Mouse (Mus musculus): Measurements from ENCODE around the gene Madd. TPM values are rescaled to one million over a fixed set of nuclear protein-coding genes. Genes with fewer than 3 reads are reported as not detected.

Madd gene
- polyA plus RNA-seq, 1 experiment from 2014 or later = 6.8 TPM

DNA sequence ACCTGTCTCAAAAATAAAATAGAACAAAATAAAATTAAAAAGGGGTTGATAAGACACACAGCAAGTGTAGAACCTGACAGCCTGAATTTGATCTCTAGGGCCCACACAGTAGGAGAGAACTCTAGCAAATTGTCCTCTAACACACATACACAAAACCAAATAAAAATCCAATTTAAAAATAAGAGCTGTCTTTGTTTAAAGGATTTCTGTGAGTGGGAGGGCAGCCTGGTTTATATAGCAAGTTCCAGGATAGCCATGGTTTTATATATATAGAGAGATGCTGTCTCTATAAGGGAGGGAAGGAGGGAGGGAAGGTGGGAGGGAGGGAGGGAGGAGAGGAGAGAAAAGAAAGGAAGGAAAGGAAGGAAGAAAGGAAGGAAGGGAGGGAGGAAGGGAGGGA is 35.5 kb downstream of the Madd start:
- Histone ChIP-seq H3K27ac (replicated peaks; ENCODE audit: low read depth, low read length) (no peak overlapping the region), H3K9me3 (ENCODE audit: control insufficient read depth, low read length) (no peaks in the 10 kb centered on the region), H3K9ac (ENCODE audit: low read length) (no peak overlapping the region), H3K4me3 (ENCODE audit: low read depth, low read length) (no peak overlapping the region), H3K27me3 (ENCODE audit: control insufficient read depth, insufficient read depth, low read length) (no peaks in the 10 kb centered on the region), H3K4me2 (ENCODE audit: low read depth, severe bottlenecking) (no peak overlapping the region), H3K4me1 (ENCODE audit: control insufficient read depth, insufficient read depth, low read length) (no peaks in the 10 kb centered on the region), H3K36me3 (ENCODE audit: control insufficient read depth, insufficient read depth, low read length) (0 out of 2 replicates have a peak, but pooled peaks cover 2% of the 10 kb centered on the region)
- DNase-seq (ENCODE audit: low spot score) (no peak), ATAC-seq (ENCODE audit: insufficient number of reproducible peaks, low FRiP score, low TSS enrichment, low read depth) (no peak)

DNA sequence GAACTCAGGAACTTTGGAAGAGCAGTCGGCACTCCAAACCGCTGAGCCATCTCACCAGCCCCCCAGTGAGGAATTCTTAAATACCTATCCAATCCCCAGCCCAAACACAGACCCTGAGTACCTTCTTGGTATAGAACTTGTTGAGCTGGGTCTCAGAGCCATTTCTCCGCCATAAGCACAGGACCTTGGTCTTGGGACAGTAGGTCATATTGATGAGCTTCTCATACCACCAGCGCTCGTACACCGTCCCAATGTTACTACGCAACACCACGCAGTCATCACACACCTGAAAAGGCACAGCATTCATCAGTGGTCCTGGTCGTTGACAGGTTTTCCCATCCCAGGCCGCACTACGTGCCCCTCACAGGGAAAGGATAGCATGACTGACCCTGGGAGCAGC is 40.2 kb downstream of the Madd start:
- Histone ChIP-seq H3K27me3 (ENCODE audit: control insufficient read depth, insufficient read depth, low read length) (no peaks in the 10 kb centered on the region), H3K4me3 (ENCODE audit: low read depth, low read length) (no peak overlapping the region), H3K9me3 (ENCODE audit: control insufficient read depth, low read length) (no peaks in the 10 kb centered on the region), H3K4me1 (ENCODE audit: control insufficient read depth, insufficient read depth, low read length) (no peaks in the 10 kb centered on the region), H3K9ac (ENCODE audit: low read length) (no peak overlapping the region), H3K36me3 (ENCODE audit: control insufficient read depth, insufficient read depth, low read length) (no peaks in the 10 kb centered on the region), H3K27ac (replicated peaks; ENCODE audit: low read depth, low read length) (no peak overlapping the region), H3K4me2 (ENCODE audit: low read depth, severe bottlenecking) (no peak overlapping the region)
- WGBS = 94% methylated on average over 11 of the region's 11 CpGs
- no peak for ATAC-seq (ENCODE audit: insufficient number of reproducible peaks, low FRiP score, low TSS enrichment, low read depth)
- no peak for DNase-seq (ENCODE audit: low spot score)

DNA sequence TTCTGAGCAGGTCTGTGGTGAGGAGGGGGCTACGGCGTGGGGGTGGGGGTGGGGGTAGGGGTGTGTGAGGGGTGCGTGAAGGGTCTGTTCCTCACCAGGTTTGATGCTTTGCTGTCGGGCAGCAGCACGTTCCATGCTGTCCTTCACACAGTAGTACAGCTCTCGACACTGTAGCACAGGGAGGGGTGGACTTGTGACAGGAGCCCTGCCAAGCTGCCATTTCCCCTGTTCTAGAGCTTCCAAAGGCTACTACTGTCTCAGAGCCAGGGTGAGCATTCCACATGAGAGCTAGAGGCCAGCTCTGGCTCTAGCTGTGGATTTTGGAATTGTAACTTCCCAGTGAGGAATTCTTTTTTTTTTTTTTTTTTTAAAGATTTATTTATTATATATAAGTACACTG is 40.7 kb downstream of the Madd start:
- Histone ChIP-seq H3K4me1 (ENCODE audit: control insufficient read depth, insufficient read depth, low read length) (no peaks in the 10 kb centered on the region), H3K27ac (replicated peaks; ENCODE audit: low read depth, low read length) (no peak overlapping the region), H3K9ac (ENCODE audit: low read length) (no peak overlapping the region), H3K36me3 (ENCODE audit: control insufficient read depth, insufficient read depth, low read length) (no peaks in the 10 kb centered on the region), H3K9me3 (ENCODE audit: control insufficient read depth, low read length) (no peaks in the 10 kb centered on the region), H3K27me3 (ENCODE audit: control insufficient read depth, insufficient read depth, low read length) (no peaks in the 10 kb centered on the region), H3K4me2 (ENCODE audit: low read depth, severe bottlenecking) (no peak overlapping the region), H3K4me3 (ENCODE audit: low read depth, low read length) (no peak overlapping the region)
- ATAC-seq (ENCODE audit: insufficient number of reproducible peaks, low FRiP score, low TSS enrichment, low read depth) (no peak), DNase-seq (ENCODE audit: low spot score) (no peak)
- 95% methylated on average over 6 of the region's 6 CpGs for WGBS

DNA sequence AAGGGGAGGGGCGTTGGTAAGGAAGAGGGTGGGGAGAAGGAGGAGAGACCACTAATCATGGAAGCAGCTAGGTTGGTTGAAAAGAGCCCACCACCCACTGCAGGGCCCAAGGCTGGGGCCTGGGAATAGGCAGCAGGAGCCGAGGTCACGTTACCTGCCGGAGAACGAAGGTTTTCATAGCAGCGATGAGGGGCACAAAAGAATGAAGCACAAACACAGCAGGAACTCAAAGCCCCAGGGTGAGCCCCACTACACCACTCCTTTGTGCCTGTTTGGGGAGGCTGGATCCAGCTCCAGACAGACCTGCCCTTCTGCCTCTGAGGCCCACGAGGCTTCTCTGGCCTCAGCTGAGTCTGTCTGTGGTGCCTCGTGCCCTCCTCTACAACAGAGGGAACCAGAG is 43.9 kb downstream of the Madd start:
- H3K27me3 ChIP-seq (ENCODE audit: control insufficient read depth, insufficient read depth, low read length) = no peaks in the 10 kb centered on the region
- DNase-seq (ENCODE audit: low spot score) (no peak), ATAC-seq (ENCODE audit: insufficient number of reproducible peaks, low FRiP score, low TSS enrichment, low read depth) (no peak)
- H3K4me1 ChIP-seq (ENCODE audit: control insufficient read depth, insufficient read depth, low read length) = no peaks in the 10 kb centered on the region
- no peak overlapping the region for H3K4me2 ChIP-seq (ENCODE audit: low read depth, severe bottlenecking)
- H3K4me3 ChIP-seq (ENCODE audit: low read depth, low read length) = no peak overlapping the region
- WGBS = 80% methylated on average over 8 of the region's 8 CpGs
- H3K9ac ChIP-seq (ENCODE audit: low read length) = no peak overlapping the region
- H3K9me3 ChIP-seq (ENCODE audit: control insufficient read depth, low read length) = no peaks in the 10 kb centered on the region
- no peak overlapping the region for H3K27ac ChIP-seq (replicated peaks; ENCODE audit: low read depth, low read length)
- H3K36me3 ChIP-seq (ENCODE audit: control insufficient read depth, insufficient read depth, low read length) = no peaks in the 10 kb centered on the region

DNA sequence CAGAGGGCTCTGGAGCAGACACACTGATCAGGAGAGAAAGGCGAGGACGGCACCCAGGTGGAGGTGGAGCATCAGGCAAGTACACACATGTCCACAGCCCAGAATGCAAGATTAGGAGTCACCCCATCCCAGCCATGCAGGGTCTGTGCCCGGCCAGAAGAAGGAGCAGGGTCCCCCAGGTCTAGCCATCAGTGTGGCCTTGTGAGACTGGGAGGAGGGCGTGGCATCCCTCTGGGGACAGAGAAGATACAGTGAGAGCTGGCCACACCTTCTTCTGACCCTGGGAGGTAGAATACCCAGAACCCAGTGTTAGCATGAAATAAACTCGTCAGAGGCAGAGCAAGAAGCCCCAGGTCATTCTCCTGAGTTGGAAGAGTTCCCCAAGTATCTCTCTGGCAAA is 44.3 kb downstream of the Madd start:
- Histone ChIP-seq H3K4me1 (ENCODE audit: control insufficient read depth, insufficient read depth, low read length) (no peaks in the 10 kb centered on the region), H3K27ac (replicated peaks; ENCODE audit: low read depth, low read length) (no peak overlapping the region), H3K4me2 (ENCODE audit: low read depth, severe bottlenecking) (no peak overlapping the region), H3K36me3 (ENCODE audit: control insufficient read depth, insufficient read depth, low read length) (no peaks in the 10 kb centered on the region), H3K9ac (ENCODE audit: low read length) (no peak overlapping the region), H3K9me3 (ENCODE audit: control insufficient read depth, low read length) (no peaks in the 10 kb centered on the region), H3K4me3 (ENCODE audit: low read depth, low read length) (no peak overlapping the region), H3K27me3 (ENCODE audit: control insufficient read depth, insufficient read depth, low read length) (no peaks in the 10 kb centered on the region)
- DNase-seq (ENCODE audit: low spot score) (no peak), ATAC-seq (ENCODE audit: insufficient number of reproducible peaks, low FRiP score, low TSS enrichment, low read depth) (no peak)
- WGBS = 62% methylated on average over 5 of the region's 5 CpGs

DNA sequence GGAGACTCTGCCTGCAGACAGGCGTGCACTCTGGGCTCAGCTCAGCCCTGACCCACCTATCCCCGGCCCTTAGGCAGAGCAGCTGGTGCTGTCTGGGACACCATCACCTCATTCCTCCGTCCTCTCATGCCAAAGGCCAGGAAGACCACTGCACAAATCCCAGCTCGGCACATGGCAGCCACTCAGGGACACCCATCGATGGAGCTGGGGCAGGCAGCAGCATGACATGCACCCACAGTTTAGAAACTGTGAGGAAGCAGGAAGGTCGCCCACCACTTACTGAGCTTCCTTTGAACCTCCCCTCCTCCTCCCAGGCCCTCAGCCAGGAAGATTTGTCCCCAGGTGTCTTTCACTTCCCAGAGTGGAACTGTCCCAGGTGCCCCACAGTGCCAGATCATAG is 46.2 kb downstream of the Madd start:
- Histone ChIP-seq H3K9ac (ENCODE audit: low read length) (no peak overlapping the region), H3K27ac (replicated peaks; ENCODE audit: low read depth, low read length) (no peak overlapping the region), H3K9me3 (ENCODE audit: control insufficient read depth, low read length) (no peaks in the 10 kb centered on the region), H3K27me3 (ENCODE audit: control insufficient read depth, insufficient read depth, low read length) (no peaks in the 10 kb centered on the region), H3K36me3 (ENCODE audit: control insufficient read depth, insufficient read depth, low read length) (no peaks in the 10 kb centered on the region), H3K4me1 (ENCODE audit: control insufficient read depth, insufficient read depth, low read length) (no peaks in the 10 kb centered on the region), H3K4me2 (ENCODE audit: low read depth, severe bottlenecking) (no peak overlapping the region), H3K4me3 (ENCODE audit: low read depth, low read length) (no peak overlapping the region)
- DNase-seq (ENCODE audit: low spot score) (no peak), ATAC-seq (ENCODE audit: insufficient number of reproducible peaks, low FRiP score, low TSS enrichment, low read depth) (no peak)
- 75% methylated on average over 6 of the region's 6 CpGs for WGBS

DNA sequence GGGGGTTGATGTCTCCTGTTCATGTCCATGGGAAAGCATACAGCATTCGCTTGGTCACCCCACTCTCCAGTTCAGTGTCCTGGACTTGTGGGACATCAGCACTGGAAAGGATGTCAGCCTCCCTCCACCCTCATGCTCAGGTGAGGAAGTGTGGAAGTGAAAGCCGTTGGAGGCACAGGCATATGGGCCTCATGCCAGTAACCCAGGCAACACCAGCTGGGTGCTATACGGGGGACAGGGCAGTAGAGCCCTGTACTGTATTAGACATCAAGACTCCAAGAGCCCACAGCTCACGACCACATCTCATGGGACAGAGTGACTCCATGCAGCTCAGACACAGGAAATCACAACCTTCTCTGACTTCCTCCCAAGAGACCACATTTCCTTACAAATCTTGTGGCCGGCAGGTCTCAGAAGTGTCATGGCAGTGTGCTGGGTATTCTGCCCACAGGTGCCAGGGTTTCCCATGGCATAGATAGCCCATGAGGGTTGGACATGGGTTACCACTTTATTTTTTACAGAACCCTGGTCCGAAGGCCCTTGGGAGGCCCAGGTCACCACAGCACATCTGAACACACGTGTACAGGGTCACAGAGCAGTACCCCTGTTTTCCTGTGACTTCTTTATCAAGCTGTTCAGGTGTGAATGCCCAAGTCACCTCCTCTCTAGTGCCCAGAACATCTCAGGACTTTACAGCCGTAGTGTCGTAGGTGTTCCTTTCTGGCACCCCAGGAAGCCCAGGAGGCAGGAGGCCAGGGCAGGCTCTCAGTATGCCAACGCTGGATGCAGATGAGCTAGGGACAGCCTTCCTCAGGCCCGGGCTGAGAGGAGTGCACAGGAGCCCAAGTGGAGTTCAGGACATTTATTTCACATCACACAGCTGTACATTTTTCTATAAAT is 46.9 kb downstream of the Madd start:
- H3K4me1 ChIP-seq (ENCODE audit: control insufficient read depth, insufficient read depth, low read length) = no peaks in the 10 kb centered on the region
- no peak for ATAC-seq (ENCODE audit: insufficient number of reproducible peaks, low FRiP score, low TSS enrichment, low read depth)
- WGBS = 86% methylated on average over 11 of the region's 11 CpGs
- no peaks in the 10 kb centered on the region for H3K36me3 ChIP-seq (ENCODE audit: control insufficient read depth, insufficient read depth, low read length)
- no peaks in the 10 kb centered on the region for H3K27me3 ChIP-seq (ENCODE audit: control insufficient read depth, insufficient read depth, low read length)
- H3K4me3 ChIP-seq (ENCODE audit: low read depth, low read length) = no peak overlapping the region
- H3K4me2 ChIP-seq (ENCODE audit: low read depth, severe bottlenecking) = no peak overlapping the region
- DNase-seq (ENCODE audit: low spot score) = no peak
- H3K9ac ChIP-seq (ENCODE audit: low read length) = no peak overlapping the region
- no peak overlapping the region for H3K27ac ChIP-seq (replicated peaks; ENCODE audit: low read depth, low read length)
- no peaks in the 10 kb centered on the region for H3K9me3 ChIP-seq (ENCODE audit: control insufficient read depth, low read length)

DNA sequence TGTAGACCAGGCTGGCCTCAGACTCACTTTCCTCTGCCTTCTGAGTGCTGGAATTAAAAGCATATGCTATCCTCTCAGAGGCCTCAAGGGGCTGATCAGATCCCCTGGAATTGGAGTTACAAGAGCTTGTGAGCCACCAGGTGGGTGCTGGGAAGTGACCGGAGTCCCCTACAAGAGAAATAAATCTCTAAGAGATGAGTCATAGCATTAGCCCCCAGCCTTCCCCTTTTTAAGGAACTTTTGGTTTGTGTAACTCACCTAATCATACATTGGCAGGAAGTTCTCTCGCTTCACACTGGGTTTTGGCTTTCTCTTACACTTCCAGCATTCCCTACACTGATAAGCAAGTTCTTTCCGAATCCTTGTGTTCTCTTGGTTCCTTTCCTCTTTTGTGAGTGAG is 51.6 kb downstream of the Madd start:
- no peak for ATAC-seq (ENCODE audit: insufficient number of reproducible peaks, low FRiP score, low TSS enrichment, low read depth)

DNA sequence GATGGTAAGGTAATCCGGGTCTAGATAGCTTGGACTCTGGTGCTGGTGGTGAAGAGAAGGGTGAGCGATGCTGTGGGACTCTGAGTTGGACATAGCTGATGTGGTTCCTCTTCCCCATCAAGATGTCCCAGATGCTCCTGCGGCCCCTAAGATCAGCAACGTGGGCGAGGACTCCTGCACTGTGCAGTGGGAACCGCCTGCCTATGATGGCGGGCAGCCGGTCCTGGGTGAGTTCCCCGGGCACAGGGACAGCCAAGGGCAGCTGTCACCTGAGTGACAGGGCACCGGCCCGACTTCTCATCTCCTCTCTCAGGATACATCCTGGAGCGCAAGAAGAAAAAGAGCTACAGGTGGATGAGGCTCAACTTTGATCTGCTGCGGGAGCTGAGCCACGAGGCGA is 52.4 kb downstream of the Madd start:
- Histone ChIP-seq H3K4me2 (ENCODE audit: low read depth, severe bottlenecking) (no peak overlapping the region), H3K9ac (ENCODE audit: low read length) (no peak overlapping the region), H3K27ac (replicated peaks; ENCODE audit: low read depth, low read length) (no peak overlapping the region), H3K27me3 (ENCODE audit: control insufficient read depth, insufficient read depth, low read length) (no peaks in the 10 kb centered on the region), H3K4me1 (ENCODE audit: control insufficient read depth, insufficient read depth, low read length) (no peaks in the 10 kb centered on the region), H3K36me3 (ENCODE audit: control insufficient read depth, insufficient read depth, low read length) (no peaks in the 10 kb centered on the region), H3K4me3 (ENCODE audit: low read depth, low read length) (no peak overlapping the region), H3K9me3 (ENCODE audit: control insufficient read depth, low read length) (no peaks in the 10 kb centered on the region)
- DNase-seq (ENCODE audit: low spot score) (no peak), ATAC-seq (ENCODE audit: insufficient number of reproducible peaks, low FRiP score, low TSS enrichment, low read depth) (no peak)
- 88% methylated on average over 15 of the region's 15 CpGs for WGBS

More for the DNA sequence above, 51.6 kb downstream of the Madd start:
- Histone ChIP-seq H3K4me1 (ENCODE audit: control insufficient read depth, insufficient read depth, low read length) (no peaks in the 10 kb centered on the region), H3K27ac (replicated peaks; ENCODE audit: low read depth, low read length) (no peak overlapping the region), H3K9ac (ENCODE audit: low read length) (no peak overlapping the region), H3K4me2 (ENCODE audit: low read depth, severe bottlenecking) (no peak overlapping the region), H3K36me3 (ENCODE audit: control insufficient read depth, insufficient read depth, low read length) (no peaks in the 10 kb centered on the region), H3K9me3 (ENCODE audit: control insufficient read depth, low read length) (no peaks in the 10 kb centered on the region), H3K4me3 (ENCODE audit: low read depth, low read length) (no peak overlapping the region), H3K27me3 (ENCODE audit: control insufficient read depth, insufficient read depth, low read length) (no peaks in the 10 kb centered on the region)
- WGBS = 83% methylated on average over 3 of the region's 3 CpGs
- no peak for DNase-seq (ENCODE audit: low spot score)
